Mouse (Mus musculus): ENCODE measurements around the gene Rsrp1. TPM values are rescaled to one million over a fixed set of nuclear protein-coding genes. Genes with fewer than 3 reads are reported as not detected.

The Rsrp1 gene
- polyA plus RNA-seq, 1 experiment from 2014 or later: 549 TPM

GRCm38 (mm10) chr4:134924019-134924741 lies 788 bp downstream of the Rsrp1 start:
- ATAC-seq (ENCODE audit: low FRiP score, low read depth): peak; percentile 10; the same call in 1 of the 2 replicates
- Histone ChIP-seq H3K9me3 (no peaks in the 10 kb centered on the region), H3K27me3 (no peaks in the 10 kb centered on the region), H3K27ac (replicated peaks) (peak overlapping the region; percentile 92), H3K4me3 (peak overlapping the region; percentile 100), H3K9ac (replicated peaks) (peak overlapping the region; percentile 97), H3K36me3 (peaks cover 35% of the 10 kb centered on the region), H3K4me2 (replicated peaks) (peak overlapping the region; percentile 87), H3K4me1 (peaks cover 19% of the 10 kb centered on the region)
- under 1% methylated on average over 75 of the region's 75 CpGs for WGBS

- Histone ChIP-seq H3K4me2 (replicated peaks) (peak overlapping the region; percentile 87), H3K4me1 (peaks cover 19% of the 10 kb centered on the region), H3K27me3 (no peaks in the 10 kb centered on the region), H3K27ac (replicated peaks) (no peak overlapping the region), H3K9ac (replicated peaks) (no peak overlapping the region; the same call in 1 of the 2 replicates), H3K9me3 (no peaks in the 10 kb centered on the region), H3K4me3 (peak overlapping the region; percentile 100), H3K36me3 (peaks cover 35% of the 10 kb centered on the region)
- no peak for ATAC-seq (ENCODE audit: low FRiP score, low read depth)
- WGBS: 87% methylated on average over 8 of the region's 8 CpGs
Measured at GRCm38 (mm10) chr4:134925206-134925605, 1.8 kb downstream of the Rsrp1 start.

- H3K4me3 ChIP-seq: no peak overlapping the region
- H3K4me2 ChIP-seq (replicated peaks): no peak overlapping the region
- H3K36me3 ChIP-seq: peaks cover 37% of the 10 kb centered on the region
- WGBS: 76% methylated on average over 5 of the region's 5 CpGs
- H3K27ac ChIP-seq (replicated peaks): no peak overlapping the region
- H3K9ac ChIP-seq (replicated peaks): no peak overlapping the region
- no peaks in the 10 kb centered on the region for H3K9me3 ChIP-seq
- no peaks in the 10 kb centered on the region for H3K27me3 ChIP-seq
- ATAC-seq (ENCODE audit: low FRiP score, low read depth): no peak
- H3K4me1 ChIP-seq: peaks cover 24% of the 10 kb centered on the region
Measured at GRCm38 (mm10) chr4:134927815-134928463, 4.5 kb downstream of the Rsrp1 start.

- no peak overlapping the region for H3K9ac ChIP-seq (replicated peaks)
- WGBS: 96% methylated on average over 1 of the region's 1 CpGs
- peaks cover 24% of the 10 kb centered on the region for H3K4me1 ChIP-seq
- no peak overlapping the region for H3K4me2 ChIP-seq (replicated peaks)
- no peak overlapping the region for H3K4me3 ChIP-seq
- H3K27ac ChIP-seq (replicated peaks): no peak overlapping the region
- no peaks in the 10 kb centered on the region for H3K27me3 ChIP-seq
- no peaks in the 10 kb centered on the region for H3K9me3 ChIP-seq
- no peak for ATAC-seq (ENCODE audit: low FRiP score, low read depth)
- peaks cover 42% of the 10 kb centered on the region for H3K36me3 ChIP-seq
Measured at GRCm38 (mm10) chr4:134928464-134928836, 5.1 kb downstream of the Rsrp1 start.

GRCm38 (mm10) chr4:134929536-134929935 lies 6.1 kb downstream of the Rsrp1 start:
- peaks cover 53% of the 10 kb centered on the region for H3K36me3 ChIP-seq
- no peaks in the 10 kb centered on the region for H3K9me3 ChIP-seq
- H3K4me2 ChIP-seq (replicated peaks): no peak overlapping the region
- 87% methylated on average over 4 of the region's 4 CpGs for WGBS
- H3K27me3 ChIP-seq: no peaks in the 10 kb centered on the region
- no peak overlapping the region for H3K4me3 ChIP-seq
- H3K9ac ChIP-seq (replicated peaks): no peak overlapping the region
- no peak overlapping the region for H3K27ac ChIP-seq (replicated peaks)
- peaks cover 24% of the 10 kb centered on the region for H3K4me1 ChIP-seq
- no peak for ATAC-seq (ENCODE audit: low FRiP score, low read depth)

- Histone ChIP-seq H3K4me1 (peaks cover 23% of the 10 kb centered on the region), H3K4me2 (replicated peaks) (peak overlapping the region; percentile 94), H3K4me3 (peak overlapping the region; percentile 85), H3K9me3 (no peaks in the 10 kb centered on the region), H3K36me3 (peaks cover 58% of the 10 kb centered on the region), H3K27me3 (no peaks in the 10 kb centered on the region), H3K9ac (replicated peaks) (peak overlapping the region; percentile 24; the same call in 1 of the 2 replicates), H3K27ac (replicated peaks) (0 out of 2 replicates have a peak overlapping the region, but pooled peaks have one; percentile 35)
- ATAC-seq (ENCODE audit: low FRiP score, low read depth): peak; percentile 39; the same call in 1 of the 2 replicates
- WGBS: 32% methylated on average over 9 of the region's 9 CpGs
Measured at GRCm38 (mm10) chr4:134930190-134930589, 6.8 kb downstream of the Rsrp1 start.

GRCm38 (mm10) chr4:134930684-134931481 lies 7.5 kb downstream of the Rsrp1 start, which contains the start of gene Syf2:
TSS of gene Syf2 (plus strand) at chr4:134930898.
- Histone ChIP-seq H3K4me3 (peak within 1 kb of the TSS; percentile 85), H3K9me3 (no peaks in the 10 kb centered on the region), H3K4me1 (peaks cover 16% of the 10 kb centered on the region), H3K27ac (replicated peaks) (peak within 1 kb of the TSS; percentile 73), H3K36me3 (peaks cover 58% of the 10 kb centered on the region), H3K27me3 (no peaks in the 10 kb centered on the region), H3K9ac (replicated peaks) (peak within 1 kb of the TSS; percentile 87), H3K4me2 (replicated peaks) (peak within 1 kb of the TSS; percentile 94)
- peak; percentile 94 for ATAC-seq (ENCODE audit: low FRiP score, low read depth)
- WGBS: under 1% methylated on average over 68 of the region's 68 CpGs

- H3K9me3 ChIP-seq: no peaks in the 10 kb centered on the region
- H3K27me3 ChIP-seq: peaks cover 16% of the 10 kb centered on the region
- no peak overlapping the region for H3K4me2 ChIP-seq (replicated peaks)
- WGBS: 74% methylated on average over 17 of the region's 17 CpGs
- no peak overlapping the region for H3K9ac ChIP-seq (replicated peaks)
- peaks cover 52% of the 10 kb centered on the region for H3K36me3 ChIP-seq
- H3K4me1 ChIP-seq: no peaks in the 10 kb centered on the region; the same call in 1 of the 2 replicates
- ATAC-seq (ENCODE audit: low FRiP score, low read depth): no peak
- H3K27ac ChIP-seq (replicated peaks): no peak overlapping the region
- no peak overlapping the region for H3K4me3 ChIP-seq
Measured at GRCm38 (mm10) chr4:134937240-134938176, 14.1 kb downstream of the Rsrp1 start.

- no peak for ATAC-seq (ENCODE audit: low FRiP score, low read depth)
- H3K4me2 ChIP-seq (replicated peaks): no peak overlapping the region
Measured at GRCm38 (mm10) chr4:134939900-134940299, 16.5 kb downstream of the Rsrp1 start.

GRCm38 (mm10) chr4:134943758-134944538 lies 20.6 kb downstream of the Rsrp1 start:
- peaks cover 50% of the 10 kb centered on the region for H3K27me3 ChIP-seq
- ATAC-seq (ENCODE audit: low FRiP score, low read depth): no peak
- no peaks in the 10 kb centered on the region for H3K9me3 ChIP-seq
- no peaks in the 10 kb centered on the region for H3K36me3 ChIP-seq
- H3K4me1 ChIP-seq: peaks cover 8% of the 10 kb centered on the region
- H3K9ac ChIP-seq (replicated peaks): no peak overlapping the region
- no peak overlapping the region for H3K4me2 ChIP-seq (replicated peaks)
- H3K4me3 ChIP-seq: no peak overlapping the region
- 56% methylated on average over 27 of the region's 27 CpGs for WGBS
- no peak overlapping the region for H3K27ac ChIP-seq (replicated peaks)

More at GRCm38 (mm10) chr4:134939900-134940299, 16.5 kb downstream of the Rsrp1 start:
- H3K9ac ChIP-seq (replicated peaks): no peak overlapping the region
- H3K27me3 ChIP-seq: peaks cover 39% of the 10 kb centered on the region
- whole genome bisulfite sequencing: 61% methylated on average over 9 of the region's 9 CpGs
- no peaks in the 10 kb centered on the region for H3K9me3 ChIP-seq
- H3K27ac ChIP-seq (replicated peaks): no peak overlapping the region
- H3K4me3 ChIP-seq: no peak overlapping the region
- peaks cover 30% of the 10 kb centered on the region for H3K36me3 ChIP-seq
- peaks cover 4% of the 10 kb centered on the region; the same call in 1 of the 2 replicates for H3K4me1 ChIP-seq

Measured in midbrain, embryonic 12.5 days (tissue).